Mouse (Mus musculus): ENCODE results near the gene Clint1.

The Clint1 gene

DNA sequence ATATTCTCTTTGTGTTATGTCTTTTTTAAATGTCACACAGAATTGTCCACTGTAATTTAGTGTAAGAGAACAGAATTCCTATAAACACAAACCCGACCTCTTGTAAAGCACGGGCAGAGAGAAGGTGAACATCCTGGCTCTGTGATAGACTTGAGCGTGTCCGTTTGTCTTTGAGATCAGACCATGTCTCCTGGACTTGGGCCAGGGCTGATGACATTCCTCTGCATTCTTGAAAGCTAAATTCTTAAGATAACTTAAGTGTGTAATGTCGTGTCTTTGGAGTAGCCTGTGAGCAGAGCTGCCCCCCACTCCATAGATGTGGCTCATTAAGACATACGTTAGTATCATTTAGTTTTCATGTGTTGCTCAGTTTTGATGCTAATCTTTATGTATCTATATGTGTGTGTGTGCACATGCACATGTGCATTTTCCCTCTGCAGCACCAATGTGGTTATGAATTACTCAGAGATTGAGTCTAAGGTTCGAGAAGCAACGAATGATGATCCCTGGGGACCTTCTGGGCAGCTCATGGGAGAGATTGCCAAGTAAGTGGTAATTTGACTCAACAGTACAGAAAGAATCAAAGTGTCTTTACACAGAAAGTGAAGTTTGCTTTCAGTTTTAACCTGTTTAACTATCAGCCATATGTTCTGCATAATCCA lies 31.6 kb downstream of the Clint1 start:
- DNase-seq (ENCODE audit: extremely low read depth, low read depth): no peak

DNA sequence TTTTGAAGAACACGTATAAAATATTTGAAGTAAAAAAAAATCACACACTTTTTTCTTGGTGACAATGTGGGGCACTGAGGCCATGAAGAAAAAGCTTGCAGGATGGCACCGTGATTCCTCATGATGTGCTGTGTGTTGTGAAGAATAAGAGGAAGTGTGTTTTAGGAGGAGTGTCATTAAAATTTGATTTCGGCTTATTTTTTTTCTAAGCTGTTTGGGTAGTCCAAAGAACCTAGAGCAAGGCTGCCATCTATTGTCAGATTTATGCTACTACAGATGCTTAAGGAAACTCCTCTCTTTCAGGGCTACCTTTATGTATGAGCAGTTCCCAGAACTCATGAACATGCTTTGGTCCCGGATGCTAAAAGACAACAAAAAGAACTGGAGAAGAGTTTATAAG lies 32.2 kb downstream of the Clint1 start:
- peak; percentile 51 for DNase-seq (ENCODE audit: extremely low read depth, low read depth)

DNA sequence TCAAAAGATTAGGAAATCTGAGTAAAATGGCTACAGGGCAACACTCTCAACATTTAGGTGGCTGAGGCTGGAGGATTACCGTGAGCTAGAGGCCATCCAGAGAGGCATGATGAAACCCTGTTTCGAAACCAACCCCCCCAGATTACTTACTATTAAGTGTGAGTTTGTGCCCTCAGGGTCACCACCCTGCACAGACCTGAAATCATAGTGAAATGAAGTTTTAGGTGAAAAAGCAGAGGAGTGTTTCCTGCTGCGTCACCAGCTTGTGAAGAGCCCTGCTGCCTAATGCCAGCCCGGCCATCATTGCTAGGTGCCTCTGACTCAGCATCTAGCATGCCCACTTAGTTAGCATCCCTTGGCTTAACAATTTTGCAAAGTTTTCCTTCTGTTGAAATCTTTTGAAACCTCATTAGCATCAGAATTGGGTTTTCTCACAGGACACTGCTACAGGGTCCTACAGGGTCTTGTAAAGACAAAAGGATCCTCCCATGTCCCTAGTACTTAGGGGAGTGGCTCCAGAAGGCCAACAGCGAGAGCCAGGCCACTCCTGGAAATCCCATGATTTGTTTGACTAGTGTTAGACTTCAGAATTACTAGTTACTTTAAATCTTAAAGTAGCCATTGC lies 33.9 kb downstream of the Clint1 start:
- DNase-seq (ENCODE audit: extremely low read depth, low read depth): no peak

DNA sequence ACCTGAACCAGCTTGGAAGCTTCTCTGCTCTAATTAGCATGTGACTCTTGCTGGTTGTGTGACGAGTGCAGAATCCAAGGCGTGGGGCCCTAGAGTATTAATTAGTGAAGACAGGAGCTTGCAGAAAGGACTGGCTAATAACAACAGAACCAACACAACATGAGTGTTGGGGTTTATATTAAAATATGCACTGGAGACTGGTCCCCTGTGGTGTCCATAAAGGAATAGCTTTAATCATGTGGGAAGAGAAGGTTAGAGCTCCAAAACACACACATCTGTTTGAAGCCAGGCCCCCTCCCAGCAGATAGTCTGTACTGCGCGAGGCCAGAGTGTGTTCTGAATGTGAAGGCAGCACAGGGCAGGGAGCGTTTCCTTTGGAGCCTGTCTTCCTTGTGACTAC lies 34.7 kb downstream of the Clint1 start:
- no peak for DNase-seq (ENCODE audit: extremely low read depth, low read depth)

DNA sequence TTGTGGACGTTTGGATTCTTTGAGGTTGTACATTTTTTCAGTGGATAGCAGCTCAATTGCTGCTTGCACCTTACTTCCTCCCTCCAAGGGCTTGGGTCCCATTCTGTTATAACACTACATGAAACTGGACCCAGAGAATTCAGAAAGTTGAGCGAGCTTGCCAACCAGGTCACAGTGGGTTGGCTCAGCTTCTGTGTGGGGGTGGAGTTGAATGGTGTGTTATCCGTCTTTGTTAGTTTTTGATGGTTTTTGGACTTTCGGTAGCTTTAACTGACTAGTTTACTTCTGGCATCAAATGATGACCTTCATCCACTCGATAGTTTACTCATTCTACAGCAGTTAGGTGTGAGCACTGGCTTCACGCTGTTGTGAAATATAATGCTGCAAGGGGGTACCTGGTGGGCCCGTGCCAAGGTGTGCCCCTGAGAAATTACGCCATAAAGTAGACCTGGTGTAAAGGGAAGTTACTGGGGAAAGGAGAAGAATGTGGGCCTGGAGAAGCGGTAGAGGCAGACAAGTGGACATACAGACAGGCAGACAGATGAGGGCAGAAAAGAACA lies 36.7 kb downstream of the Clint1 start:
- no peak for DNase-seq (ENCODE audit: extremely low read depth, low read depth)

DNA sequence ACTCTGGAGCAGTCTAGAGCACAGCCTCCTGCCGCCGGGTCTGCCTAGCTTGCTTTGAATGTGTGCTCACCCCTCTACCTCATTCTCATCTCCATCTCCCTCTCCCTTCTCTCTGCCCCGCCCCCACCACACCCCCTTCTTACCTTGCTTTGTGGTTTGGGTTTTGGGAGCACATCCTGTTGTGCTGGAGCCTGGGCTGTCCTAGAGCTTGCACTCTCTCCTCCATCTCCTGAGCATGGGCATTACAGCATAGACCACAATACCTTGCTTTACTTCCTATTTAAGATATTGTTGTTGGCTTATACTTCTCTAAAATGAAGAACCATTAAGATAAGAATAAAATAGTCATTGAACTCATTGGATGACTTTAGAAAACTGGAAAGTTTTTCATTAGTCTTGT lies 38.1 kb downstream of the Clint1 start:
- DNase-seq (ENCODE audit: extremely low read depth, low read depth): no peak

DNA sequence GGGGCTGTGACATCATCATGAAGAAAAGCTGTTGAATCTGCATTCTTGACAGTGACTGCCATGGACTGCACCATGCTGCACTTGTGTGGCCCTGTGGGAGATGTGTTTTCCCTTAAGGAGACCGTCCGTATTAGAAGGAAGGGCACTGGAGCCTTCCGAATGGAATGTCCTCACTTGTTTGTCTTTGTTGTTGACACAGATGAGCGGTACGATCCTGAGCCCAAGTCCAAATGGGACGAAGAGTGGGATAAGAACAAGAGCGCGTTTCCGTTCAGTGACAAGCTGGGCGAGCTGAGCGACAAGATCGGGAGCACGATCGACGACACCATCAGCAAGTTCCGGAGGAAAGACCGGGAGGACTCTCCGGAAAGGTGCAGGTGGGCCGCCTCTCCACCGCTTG lies 38.6 kb downstream of the Clint1 start:
- no peak for DNase-seq (ENCODE audit: extremely low read depth, low read depth)

DNA sequence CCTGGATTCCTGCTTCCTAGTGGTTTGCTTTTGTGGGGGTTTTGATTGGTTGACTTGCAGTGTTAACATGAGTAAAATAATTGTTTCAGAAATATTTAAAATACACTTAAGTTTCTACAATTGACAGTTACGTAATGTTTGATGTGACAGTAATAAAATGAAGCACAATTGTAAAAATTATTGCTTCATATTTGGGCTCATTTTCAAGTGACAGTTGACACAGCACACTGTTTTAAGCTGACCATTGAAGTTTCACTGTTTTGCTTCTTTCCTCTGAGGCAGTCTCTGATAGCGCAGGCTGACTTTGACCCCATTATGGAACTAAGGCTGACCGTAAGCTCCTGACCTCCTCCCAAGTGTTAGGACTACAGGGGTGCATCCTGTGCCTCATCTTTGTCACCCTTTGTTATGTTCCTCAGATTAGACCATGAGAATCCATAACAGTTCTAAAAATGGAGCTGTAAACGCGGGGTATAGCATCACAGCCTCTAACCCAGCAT lies 41.1 kb downstream of the Clint1 start:
- DNase-seq (ENCODE audit: extremely low read depth, low read depth): no peak

DNA sequence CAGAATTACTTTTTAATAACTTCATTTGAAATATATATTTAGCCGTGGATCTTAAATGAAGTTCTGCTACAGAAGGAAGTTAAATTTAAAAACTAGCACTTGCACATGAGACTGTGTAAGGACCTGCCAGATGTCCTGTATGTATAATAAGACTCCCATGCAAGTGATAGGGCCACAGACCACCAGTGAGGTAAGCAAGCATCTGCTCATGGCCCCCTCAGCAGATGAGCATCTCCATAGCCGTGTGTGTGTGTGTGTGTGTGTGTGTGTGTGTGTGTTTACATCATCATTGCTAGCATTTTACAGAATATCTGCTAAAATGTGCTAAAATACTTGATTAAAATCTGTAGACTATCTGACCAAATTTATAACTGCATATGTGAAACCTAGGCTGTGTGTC lies 45.5 kb downstream of the Clint1 start:
- no peak for DNase-seq (ENCODE audit: extremely low read depth, low read depth)

DNA sequence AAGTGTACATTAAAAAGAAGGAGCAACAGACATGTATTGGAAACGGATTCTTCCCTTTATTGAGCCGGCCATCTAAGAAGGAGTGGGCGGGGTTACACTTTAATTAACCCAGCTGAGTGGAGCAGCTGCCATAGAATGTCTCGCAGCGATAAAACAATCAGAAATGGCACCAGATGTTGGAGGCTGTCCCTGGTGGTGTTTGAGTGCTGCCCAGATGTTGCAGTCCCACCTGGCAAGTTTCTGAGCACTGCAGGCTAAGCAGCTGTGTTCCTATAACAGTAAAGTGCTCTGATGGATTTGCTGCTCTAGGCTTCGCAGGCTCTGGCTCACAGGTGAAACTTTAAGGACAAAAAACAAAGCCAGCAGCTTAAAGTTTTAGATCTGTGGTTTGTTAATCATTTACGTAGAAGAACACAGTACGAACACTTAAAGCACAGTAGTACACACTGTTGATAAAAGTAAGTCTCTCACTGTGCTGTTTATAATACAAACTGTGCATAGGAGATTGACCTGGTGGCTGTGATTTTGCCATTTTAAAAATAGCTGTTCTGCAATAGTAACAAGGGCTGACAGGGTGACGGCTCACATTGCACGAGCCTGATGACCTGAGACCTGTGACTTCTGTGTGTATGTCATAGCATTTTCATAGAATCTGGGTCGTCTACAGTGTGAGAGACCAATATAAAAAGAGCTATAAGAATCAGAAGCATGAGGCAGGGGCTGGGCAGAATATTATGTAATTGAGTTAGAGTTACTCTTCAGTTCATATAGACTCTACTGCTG lies 48.6 kb downstream of the Clint1 start:
- DNase-seq (ENCODE audit: extremely low read depth, low read depth): no peak

DNA sequence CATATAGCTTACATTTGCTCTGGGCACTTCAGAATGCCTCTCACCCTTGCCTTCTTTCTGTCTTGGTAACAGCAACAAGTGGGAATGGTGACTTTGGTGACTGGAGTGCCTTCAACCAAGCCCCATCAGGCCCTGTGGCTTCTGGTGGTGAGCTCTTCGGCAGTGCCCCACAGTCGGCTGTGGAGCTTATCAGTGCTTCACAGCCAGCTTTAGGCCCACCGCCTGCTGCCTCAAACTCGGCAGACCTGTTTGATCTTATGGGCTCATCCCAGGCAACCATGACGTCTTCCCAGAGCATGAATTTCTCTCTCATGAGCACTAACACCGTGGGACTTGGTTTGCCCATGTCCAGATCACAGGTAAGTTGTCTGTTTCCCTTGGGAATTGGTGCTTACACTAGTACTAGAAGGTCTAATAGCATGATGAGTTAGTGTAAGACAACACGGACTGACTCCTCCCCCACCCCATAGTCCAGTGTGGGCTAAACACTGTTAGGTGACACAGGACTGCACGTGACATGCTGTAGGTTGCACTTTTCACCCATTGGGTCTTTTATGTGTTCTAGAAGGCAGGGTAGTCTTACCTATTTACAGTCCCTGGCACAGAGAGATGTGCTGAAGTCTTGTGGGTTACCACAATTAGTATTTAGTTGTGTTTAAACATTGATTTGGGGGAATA lies 54.4 kb downstream of the Clint1 start:
- peak; percentile 26 for DNase-seq (ENCODE audit: extremely low read depth, low read depth)

DNA sequence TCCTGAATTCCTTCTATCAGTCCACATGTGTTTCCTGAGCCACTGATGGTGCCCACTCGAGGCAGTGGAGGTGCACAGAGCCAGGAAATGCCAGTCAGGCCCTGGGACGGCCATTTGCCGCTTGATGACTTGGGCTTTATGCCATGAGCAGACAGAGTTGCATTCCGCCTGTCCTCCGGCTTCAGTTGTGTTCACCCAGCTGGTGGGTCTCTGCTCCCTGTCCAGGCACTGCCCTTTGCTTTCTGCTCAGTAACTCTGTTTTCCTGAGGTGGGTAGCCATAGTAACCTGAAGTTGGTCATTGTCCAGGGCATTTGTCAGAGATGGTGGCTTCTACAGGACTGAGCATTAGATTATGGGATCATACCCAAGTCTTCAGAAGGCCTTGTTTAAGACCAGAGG lies 55.5 kb downstream of the Clint1 start:
- DNase-seq (ENCODE audit: extremely low read depth, low read depth): no peak

DNA sequence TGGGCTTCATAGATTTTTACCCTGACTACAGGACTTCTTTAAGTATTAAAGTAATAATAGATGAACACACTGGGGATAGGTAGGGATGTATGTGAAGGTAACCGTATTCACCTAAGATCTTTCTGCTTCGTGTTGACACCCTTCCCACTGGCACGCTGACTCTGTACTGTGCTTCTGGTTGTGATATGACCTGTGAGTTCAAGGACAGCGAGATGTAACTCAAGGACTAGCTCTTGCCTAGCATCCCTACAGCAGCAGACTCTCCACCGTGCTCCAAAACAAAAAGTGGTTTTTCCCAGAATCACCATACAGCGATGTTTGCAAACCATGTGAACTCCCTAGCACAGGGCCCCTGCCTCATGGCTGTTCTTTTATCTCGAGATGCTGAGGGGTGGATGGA lies 56.2 kb downstream of the Clint1 start:
- no peak for DNase-seq (ENCODE audit: extremely low read depth, low read depth)

DNA sequence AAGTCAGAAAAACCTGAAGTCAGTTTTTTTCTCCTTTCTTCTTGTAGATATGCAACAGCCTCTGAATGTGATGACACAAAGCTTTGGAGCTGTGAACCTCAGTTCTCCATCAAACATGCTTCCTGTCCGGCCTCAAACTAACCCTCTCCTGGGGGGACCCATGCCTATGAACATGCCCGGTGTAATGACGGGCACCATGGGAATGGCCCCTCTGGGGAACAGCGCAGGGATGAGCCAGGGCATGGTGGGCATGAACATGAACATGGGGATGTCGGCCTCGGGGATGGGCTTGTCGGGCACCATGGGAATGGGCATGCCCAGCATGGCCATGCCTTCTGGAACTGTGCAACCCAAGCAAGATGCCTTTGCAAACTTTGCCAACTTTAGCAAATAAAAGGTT lies 57.0 kb downstream of the Clint1 start:
- no peak for DNase-seq (ENCODE audit: extremely low read depth, low read depth)

DNA sequence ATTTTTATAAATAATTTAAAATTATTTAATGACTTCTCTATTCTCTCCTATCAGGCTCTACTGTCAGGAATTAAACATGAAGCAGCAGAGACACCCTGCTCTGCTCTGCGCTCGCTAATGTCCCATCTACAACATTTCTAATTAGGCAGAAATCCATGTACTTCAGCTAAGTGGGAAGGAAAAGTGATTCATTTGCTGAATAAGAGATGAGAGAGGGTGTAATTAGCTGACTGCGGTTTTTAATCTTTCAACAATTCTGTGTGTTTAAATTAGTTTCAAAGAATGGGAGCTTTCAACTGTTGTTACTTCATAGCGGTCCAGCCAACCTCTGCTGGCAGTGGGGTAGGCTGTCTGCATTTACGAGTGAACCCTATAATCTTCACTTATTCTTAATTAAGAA lies 58.9 kb downstream of the Clint1 start:
- DNase-seq (ENCODE audit: extremely low read depth, low read depth): no peak

DNA sequence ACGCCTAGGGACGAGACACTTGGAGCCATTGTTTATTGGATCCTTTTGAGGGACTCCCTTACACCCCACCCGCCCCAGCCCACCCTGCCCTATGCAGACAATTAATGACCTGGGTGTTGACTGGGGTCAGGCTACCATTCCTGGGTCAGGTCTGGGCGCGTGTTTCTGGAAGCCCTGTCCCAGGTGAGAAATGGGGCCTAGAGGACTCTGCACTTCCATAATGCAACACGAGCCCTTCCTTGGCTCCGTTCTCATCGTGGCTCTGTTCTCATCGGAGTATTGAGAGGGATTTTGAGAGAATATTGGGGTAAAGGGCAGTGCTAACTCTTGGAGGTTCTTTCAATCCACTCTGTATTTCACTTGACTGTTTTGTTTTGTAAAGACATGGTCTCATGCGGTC lies 64.3 kb downstream of the Clint1 start:
- no peak for DNase-seq (ENCODE audit: extremely low read depth, low read depth)

DNA sequence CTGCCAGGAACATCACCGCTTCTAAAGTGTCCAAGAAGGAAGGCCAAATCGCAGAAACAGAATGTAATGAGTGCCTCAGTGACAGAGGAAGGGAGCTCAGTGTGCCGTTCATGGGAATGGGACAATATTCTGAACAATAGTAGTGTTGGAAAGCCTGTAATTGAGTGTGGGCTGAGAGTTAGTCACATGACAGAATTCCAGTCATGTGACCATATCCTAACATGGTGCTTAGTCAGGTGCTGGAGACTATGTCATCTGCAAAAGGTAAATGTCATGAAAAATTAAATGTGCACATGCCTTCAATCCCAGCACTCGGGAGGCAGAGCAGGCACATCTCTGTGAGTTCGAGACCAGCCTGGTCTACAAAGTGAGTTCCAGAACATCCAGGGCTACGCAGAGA lies 66.2 kb downstream of the Clint1 start:
- no peak for DNase-seq (ENCODE audit: extremely low read depth, low read depth)

DNA sequence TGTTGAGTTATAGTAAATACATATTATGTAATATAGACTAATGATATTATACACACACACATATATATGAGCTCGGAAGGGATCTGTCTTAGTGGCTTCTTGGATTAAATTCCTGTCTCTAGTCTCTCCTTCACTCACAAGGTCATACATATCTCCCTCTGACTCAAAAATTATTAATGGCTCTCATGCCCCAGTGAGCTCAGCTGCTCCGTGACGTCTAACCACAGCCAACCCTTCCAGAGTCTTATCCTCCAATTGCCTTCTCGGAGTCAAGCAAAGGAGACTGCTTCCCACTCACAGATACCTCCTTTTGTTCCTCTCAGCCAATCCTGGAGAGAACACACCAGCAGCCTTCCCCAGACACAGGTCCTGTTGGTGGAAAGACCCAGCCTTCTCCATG lies 67.0 kb downstream of the Clint1 start:
- no peak for DNase-seq (ENCODE audit: extremely low read depth, low read depth)

DNA sequence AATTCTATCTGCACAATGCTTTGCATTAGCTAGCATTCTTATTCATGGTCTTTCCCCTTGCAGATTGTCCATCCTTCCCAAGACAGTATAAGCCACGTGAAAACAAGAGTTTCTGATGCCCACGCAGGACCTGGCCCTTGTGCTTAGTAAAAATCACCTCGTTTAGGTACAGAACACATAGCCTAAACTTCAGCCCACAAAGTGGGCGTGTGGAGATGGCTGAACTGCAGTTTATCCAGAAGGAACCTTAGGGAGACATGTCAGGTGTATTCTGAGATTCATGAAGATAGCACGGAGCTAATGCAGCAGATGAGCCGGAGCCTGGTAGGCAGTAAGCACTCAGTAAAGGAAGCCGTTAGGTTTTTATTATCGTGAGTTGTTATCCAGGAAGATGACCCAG lies 69.2 kb downstream of the Clint1 start:
- no peak for DNase-seq (ENCODE audit: extremely low read depth, low read depth)

DNA sequence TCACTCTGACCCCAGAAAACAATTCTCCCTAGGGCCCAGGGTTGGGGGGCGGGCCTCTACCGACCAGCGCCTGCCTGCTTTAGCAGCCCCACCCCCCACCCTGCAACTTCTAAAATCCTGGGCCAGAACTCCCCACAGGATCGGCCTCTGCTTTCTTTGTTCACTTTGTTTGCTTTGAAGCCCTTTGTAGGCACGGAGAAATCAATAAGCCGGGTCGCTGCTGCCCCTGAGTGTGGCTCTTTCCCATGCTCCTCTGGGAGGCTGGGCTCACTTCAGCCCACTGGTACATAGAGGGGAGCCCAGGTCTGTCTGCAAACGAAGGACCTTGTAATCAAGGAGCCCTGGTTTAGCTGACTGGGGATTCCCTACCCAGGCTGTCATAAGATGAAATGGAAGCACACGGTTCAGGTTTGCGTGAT lies 69.6 kb downstream of the Clint1 start:
- no peak for DNase-seq (ENCODE audit: extremely low read depth, low read depth)

DNA sequence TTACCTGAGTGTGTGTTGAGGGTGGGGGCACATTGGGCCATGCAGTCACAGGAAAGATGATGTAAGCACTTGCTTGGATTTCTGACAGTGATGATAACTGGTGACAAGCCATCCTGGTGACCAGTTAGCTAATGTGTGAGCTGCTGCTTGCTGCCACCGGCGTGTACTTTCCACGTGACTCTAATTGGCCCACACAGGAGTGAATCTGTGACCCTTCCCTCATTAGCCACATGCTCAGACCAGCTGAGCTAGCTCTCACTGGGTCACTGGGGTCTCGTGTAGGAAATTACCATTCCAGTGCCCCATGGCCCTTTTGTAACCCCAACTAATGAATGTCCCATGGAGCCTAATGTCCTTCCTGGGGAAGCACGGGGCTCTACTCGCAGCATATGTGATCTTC lies 73.6 kb downstream of the Clint1 start:
- no peak for DNase-seq (ENCODE audit: extremely low read depth, low read depth)

DNA sequence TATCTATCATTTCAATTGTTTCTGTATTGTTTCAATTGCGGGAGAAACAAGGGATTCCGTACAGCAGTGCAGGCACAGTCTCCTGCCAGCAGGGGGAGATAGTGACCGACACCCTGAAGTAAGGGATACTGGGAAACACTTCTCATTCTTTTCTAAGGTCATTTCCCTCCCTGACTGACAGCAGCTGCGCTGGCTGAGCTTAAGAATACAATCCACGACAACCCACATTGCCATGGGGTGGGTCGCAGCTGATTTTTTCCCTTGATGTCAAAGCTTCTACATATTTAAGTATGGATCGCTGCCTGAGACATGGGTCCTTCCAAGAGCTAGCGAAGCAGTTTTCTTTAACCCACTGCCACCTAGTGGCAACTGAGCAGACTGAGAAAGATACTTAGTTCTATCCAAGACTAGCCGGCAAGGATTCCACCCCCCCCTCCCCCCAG lies 74.8 kb downstream of the Clint1 start:
- peak; percentile 76 for DNase-seq (ENCODE audit: extremely low read depth, low read depth)
